Mouse (Mus musculus): ENCODE data around the gene Gpr142.
A peak's percentile ranks its signal among the peaks of the same experiment; 100 is the strongest.

The Gpr142 gene

GRCm38 (mm10) chr11:114798624-114799023 lies at the start of gene Gpr142:
TSS of gene Gpr142 (plus strand) at chr11:114798924.
- DNase-seq (ENCODE audit: extremely low spot score) = no peak

- DNase-seq (ENCODE audit: extremely low spot score) = peak; percentile 78
Observed at GRCm38 (mm10) chr11:114764820-114765818, 33.6 kb upstream of the Gpr142 start, which contains the start of gene Kif19a. TSS of gene Kif19a (plus strand) at chr11:114765388.

GRCm38 (mm10) chr11:114769911-114770310 lies 28.8 kb upstream of the Gpr142 start:
- no peak for DNase-seq (ENCODE audit: extremely low spot score)

GRCm38 (mm10) chr11:114771896-114772295 lies 26.8 kb upstream of the Gpr142 start:
- DNase-seq (ENCODE audit: extremely low spot score) = no peak

- no peak for DNase-seq (ENCODE audit: extremely low spot score)
Observed at GRCm38 (mm10) chr11:114780076-114780475, 18.6 kb upstream of the Gpr142 start.

- no peak for DNase-seq (ENCODE audit: extremely low spot score)
Observed at GRCm38 (mm10) chr11:114785892-114786291, 12.8 kb upstream of the Gpr142 start.

- no peak for DNase-seq (ENCODE audit: extremely low spot score)
Observed at GRCm38 (mm10) chr11:114786326-114786725, 12.4 kb upstream of the Gpr142 start.

GRCm38 (mm10) chr11:114787611-114788010 lies 11.1 kb upstream of the Gpr142 start:
- no peak for DNase-seq (ENCODE audit: extremely low spot score)

GRCm38 (mm10) chr11:114789061-114789714 lies 9.5 kb upstream of the Gpr142 start:
- DNase-seq (ENCODE audit: extremely low spot score) = peak; percentile 86

- no peak for DNase-seq (ENCODE audit: extremely low spot score)
Observed at GRCm38 (mm10) chr11:114789716-114790115, 9.0 kb upstream of the Gpr142 start.

- no peak for DNase-seq (ENCODE audit: extremely low spot score)
Observed at GRCm38 (mm10) chr11:114790171-114790570, 8.6 kb upstream of the Gpr142 start.

- DNase-seq (ENCODE audit: extremely low spot score) = no peak
Observed at GRCm38 (mm10) chr11:114790841-114791240, 7.9 kb upstream of the Gpr142 start.

GRCm38 (mm10) chr11:114791351-114791889 lies 7.3 kb upstream of the Gpr142 start:
- DNase-seq (ENCODE audit: extremely low spot score) = no peak

- DNase-seq (ENCODE audit: extremely low spot score) = no peak
Observed at GRCm38 (mm10) chr11:114791891-114792411, 6.8 kb upstream of the Gpr142 start.

GRCm38 (mm10) chr11:114792931-114793494 lies 5.7 kb upstream of the Gpr142 start:
- no peak for DNase-seq (ENCODE audit: extremely low spot score)

- DNase-seq (ENCODE audit: extremely low spot score) = no peak
Observed at GRCm38 (mm10) chr11:114793868-114794545, 4.7 kb upstream of the Gpr142 start.

- no peak for DNase-seq (ENCODE audit: extremely low spot score)
Observed at GRCm38 (mm10) chr11:114794691-114795090, 4.0 kb upstream of the Gpr142 start.

GRCm38 (mm10) chr11:114795231-114795746 lies 3.4 kb upstream of the Gpr142 start:
- peak; percentile 82 for DNase-seq (ENCODE audit: extremely low spot score)

- DNase-seq (ENCODE audit: extremely low spot score) = peak; percentile 70
Observed at GRCm38 (mm10) chr11:114795848-114796322, 2.8 kb upstream of the Gpr142 start, which contains the start of gene Btbd17. TSS of gene Btbd17 (minus strand) at chr11:114795945.

- DNase-seq (ENCODE audit: extremely low spot score) = no peak
Observed at GRCm38 (mm10) chr11:114797176-114797575, 1.5 kb upstream of the Gpr142 start.

GRCm38 (mm10) chr11:114797981-114798380 lies 743 bp upstream of the Gpr142 start:
- DNase-seq (ENCODE audit: extremely low spot score) = no peak

Data from embryo, embryonic 9.5 days (tissue).